Mouse (Mus musculus): ENCODE data around the gene Olfr410. TPM values are rescaled to one million over a fixed set of nuclear protein-coding genes. Genes with fewer than 3 reads are reported as not detected.

The Olfr410 gene
- polyA plus RNA-seq (2016; fragmentation: Nextera tagmentation; extraction: Ambion mirVana), result not detected in 2 replicates

DNA sequence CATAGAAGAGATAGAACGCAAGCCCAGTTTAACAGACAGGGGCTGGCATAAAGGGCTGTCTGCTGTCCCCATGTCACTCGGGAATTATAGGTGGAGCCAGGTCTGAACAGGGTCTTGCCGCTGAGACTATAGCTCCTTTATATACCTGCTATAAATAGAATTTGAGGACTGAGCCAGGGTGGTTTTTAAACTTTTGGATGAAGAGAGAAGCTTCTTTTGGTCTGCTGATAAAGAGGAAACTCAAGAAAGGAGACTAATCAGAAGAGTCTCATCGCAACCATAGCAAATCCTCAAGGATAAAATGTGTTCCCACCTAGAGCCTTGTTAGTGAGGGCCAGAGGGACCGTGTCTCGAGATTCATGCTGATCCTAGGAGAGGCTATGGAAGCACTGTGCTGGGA lies at the start of gene Olfr410:
Gene Olfr410, minus strand, starts transcription at position 101 of the 400 bp plus-strand sequence.
- Histone ChIP-seq H3K4me3 (no peak within 1 kb of the TSS), H3K9me3 (peaks cover 3% of the 10 kb centered on the region; the same call in 1 of the 2 replicates), H3K36me3 (replicated peaks) (no peaks in the 10 kb centered on the region), H3K27ac (no peak within 1 kb of the TSS), H3K4me1 (no peaks in the 10 kb centered on the region), H3K27me3 (ENCODE audit: poor library complexity, severe bottlenecking) (no peaks in the 10 kb centered on the region)
- 85% methylated on average over 6 of the region's 6 CpGs for WGBS
- DNase-seq (ENCODE audit: extremely low spot score, low spot score), result no peak

- 78% methylated on average over 5 of the region's 5 CpGs for WGBS
- H3K4me1 ChIP-seq, result peaks cover 10% of the 10 kb centered on the region
- DNase-seq (ENCODE audit: extremely low spot score, low spot score), result no peak
These were observed 49.4 kb upstream of the Olfr410 start for GRCm38 (mm10) chr11:74387203-74387602.

DNA sequence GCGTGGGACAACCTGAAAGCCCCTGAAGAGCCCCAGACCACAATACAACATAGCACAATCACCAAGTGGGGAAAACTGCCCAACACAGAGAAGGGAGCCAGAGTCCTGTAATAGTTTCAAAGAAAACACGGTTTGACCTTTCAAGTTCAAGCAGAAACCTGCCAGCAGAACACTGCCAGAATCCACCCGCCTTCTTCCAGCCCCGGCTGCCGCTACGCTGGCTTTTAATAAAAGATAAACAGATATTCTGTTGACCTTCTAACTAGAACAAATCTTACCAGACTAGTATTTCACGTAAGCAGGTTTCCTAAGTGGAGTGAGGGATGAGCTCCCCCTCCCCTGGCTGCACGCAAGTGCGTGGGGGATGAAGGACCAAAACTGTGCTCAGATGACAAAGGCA lies 47.8 kb upstream of the Olfr410 start:
- no peaks in the 10 kb centered on the region for H3K9me3 ChIP-seq
- no peaks in the 10 kb centered on the region for H3K36me3 ChIP-seq (replicated peaks)
- H3K27ac ChIP-seq, result no peak overlapping the region
- 80% methylated on average over 9 of the region's 9 CpGs for WGBS
- H3K4me3 ChIP-seq, result no peak overlapping the region
- no peak for DNase-seq (ENCODE audit: extremely low spot score, low spot score)
- H3K4me1 ChIP-seq, result peaks cover 10% of the 10 kb centered on the region
- H3K27me3 ChIP-seq (ENCODE audit: poor library complexity, severe bottlenecking), result peaks cover 8% of the 10 kb centered on the region; the same call in 1 of the 2 replicates

More at GRCm38 (mm10) chr11:74387203-74387602, 49.4 kb upstream of the Olfr410 start:
- Histone ChIP-seq H3K27me3 (ENCODE audit: poor library complexity, severe bottlenecking) (peaks cover 18% of the 10 kb centered on the region; the same call in 1 of the 2 replicates), H3K4me3 (no peak overlapping the region), H3K27ac (no peak overlapping the region), H3K36me3 (replicated peaks) (no peaks in the 10 kb centered on the region), H3K9me3 (no peaks in the 10 kb centered on the region)

- DNase-seq (ENCODE audit: extremely low spot score, low spot score), result no peak
- H3K27ac ChIP-seq, result no peak overlapping the region
- peaks cover 4% of the 10 kb centered on the region; the same call in 1 of the 2 replicates for H3K4me1 ChIP-seq
- no peaks in the 10 kb centered on the region for H3K27me3 ChIP-seq (ENCODE audit: poor library complexity, severe bottlenecking)
- WGBS, result 78% methylated on average over 4 of the region's 4 CpGs
- H3K4me3 ChIP-seq, result no peak overlapping the region
- no peaks in the 10 kb centered on the region for H3K9me3 ChIP-seq
- H3K36me3 ChIP-seq (replicated peaks), result no peaks in the 10 kb centered on the region
These were observed 41.5 kb upstream of the Olfr410 start for GRCm38 (mm10) chr11:74379166-74379873.

GRCm38 (mm10) chr11:74376847-74377246 lies 39.0 kb upstream of the Olfr410 start:
- WGBS, result 83% methylated on average over 3 of the region's 3 CpGs
- Histone ChIP-seq H3K36me3 (replicated peaks) (no peaks in the 10 kb centered on the region), H3K9me3 (no peaks in the 10 kb centered on the region), H3K4me3 (no peak overlapping the region), H3K4me1 (peaks cover 4% of the 10 kb centered on the region; the same call in 1 of the 2 replicates), H3K27ac (no peak overlapping the region), H3K27me3 (ENCODE audit: poor library complexity, severe bottlenecking) (no peaks in the 10 kb centered on the region)
- DNase-seq (ENCODE audit: extremely low spot score, low spot score), result no peak

- 12% methylated on average over 22 of the region's 22 CpGs for WGBS
- Histone ChIP-seq H3K9me3 (no peaks in the 10 kb centered on the region; the same call in 1 of the 2 replicates), H3K4me1 (no peaks in the 10 kb centered on the region), H3K27ac (no peak overlapping the region), H3K36me3 (replicated peaks) (no peaks in the 10 kb centered on the region), H3K27me3 (ENCODE audit: poor library complexity, severe bottlenecking) (peaks cover 11% of the 10 kb centered on the region), H3K4me3 (no peak overlapping the region)
- DNase-seq (ENCODE audit: extremely low spot score, low spot score), result peak; percentile 80
These were observed 33.7 kb upstream of the Olfr410 start for GRCm38 (mm10) chr11:74371393-74372100.

DNA sequence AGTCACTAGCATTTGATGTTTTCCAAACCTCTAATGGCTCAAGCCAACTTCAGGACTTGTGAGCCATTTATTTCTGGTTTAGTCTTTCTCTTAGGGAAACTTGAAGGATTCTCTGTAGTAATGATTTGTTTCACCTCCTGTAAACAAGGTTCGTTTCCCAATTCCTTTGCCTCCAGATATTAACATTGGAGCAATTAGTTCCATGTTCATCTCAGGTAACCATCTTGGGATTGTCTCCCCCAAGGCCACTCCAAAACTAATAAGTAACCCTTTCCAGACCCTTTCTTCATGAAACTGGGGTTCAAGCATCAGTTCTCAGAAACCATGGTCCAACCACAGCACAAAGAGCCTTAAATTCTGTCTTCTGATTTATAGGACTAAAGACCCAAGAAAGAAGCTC lies 23.9 kb upstream of the Olfr410 start, which contains the start of gene Olfr412:
Gene Olfr412, plus strand, starts transcription at position 301 of the 400 bp plus-strand sequence.
- H3K27ac ChIP-seq, result no peak within 1 kb of the TSS
- no peak for DNase-seq (ENCODE audit: extremely low spot score, low spot score)
- no peak within 1 kb of the TSS for H3K4me3 ChIP-seq
- no peaks in the 10 kb centered on the region for H3K27me3 ChIP-seq (ENCODE audit: poor library complexity, severe bottlenecking)
- WGBS, result 77% methylated on average over 1 of the region's 1 CpGs
- H3K4me1 ChIP-seq, result no peaks in the 10 kb centered on the region
- H3K36me3 ChIP-seq (replicated peaks), result no peaks in the 10 kb centered on the region
- peaks cover 11% of the 10 kb centered on the region; the same call in 1 of the 2 replicates for H3K9me3 ChIP-seq

GRCm38 (mm10) chr11:74352550-74352949 lies 14.7 kb upstream of the Olfr410 start, which contains the start of gene Olfr411:
Gene Olfr411 (minus strand): TSS chr11:74352650.
- H3K27me3 ChIP-seq (ENCODE audit: poor library complexity, severe bottlenecking), result no peaks in the 10 kb centered on the region
- WGBS, result 84% methylated on average over 3 of the region's 3 CpGs
- peaks cover 10% of the 10 kb centered on the region; the same call in 1 of the 2 replicates for H3K9me3 ChIP-seq
- H3K36me3 ChIP-seq (replicated peaks), result no peaks in the 10 kb centered on the region
- H3K4me3 ChIP-seq, result no peak within 1 kb of the TSS
- DNase-seq (ENCODE audit: extremely low spot score, low spot score), result no peak
- no peak within 1 kb of the TSS for H3K27ac ChIP-seq
- no peaks in the 10 kb centered on the region for H3K4me1 ChIP-seq

- DNase-seq (ENCODE audit: extremely low spot score, low spot score), result no peak
- Histone ChIP-seq H3K4me1 (no peaks in the 10 kb centered on the region), H3K9me3 (peaks cover 4% of the 10 kb centered on the region; the same call in 1 of the 2 replicates), H3K4me3 (no peak overlapping the region), H3K27me3 (ENCODE audit: poor library complexity, severe bottlenecking) (no peaks in the 10 kb centered on the region), H3K27ac (no peak overlapping the region), H3K36me3 (replicated peaks) (no peaks in the 10 kb centered on the region)
These were observed 9.1 kb downstream of the Olfr410 start for GRCm38 (mm10) chr11:74328781-74329180.

GRCm38 (mm10) chr11:74326044-74326443 lies 11.8 kb downstream of the Olfr410 start:
- H3K27me3 ChIP-seq (ENCODE audit: poor library complexity, severe bottlenecking), result no peaks in the 10 kb centered on the region
- H3K4me1 ChIP-seq, result no peaks in the 10 kb centered on the region
- H3K36me3 ChIP-seq (replicated peaks), result no peaks in the 10 kb centered on the region
- WGBS, result 76% methylated on average over 2 of the region's 2 CpGs
- DNase-seq (ENCODE audit: extremely low spot score, low spot score), result no peak
- no peak overlapping the region for H3K27ac ChIP-seq
- no peak overlapping the region for H3K4me3 ChIP-seq
- peaks cover 18% of the 10 kb centered on the region; the same call in 1 of the 2 replicates for H3K9me3 ChIP-seq

GRCm38 (mm10) chr11:74287256-74287655 lies 50.6 kb downstream of the Olfr410 start:
- Histone ChIP-seq H3K4me3 (no peak overlapping the region), H3K4me1 (no peaks in the 10 kb centered on the region), H3K27ac (no peak overlapping the region), H3K27me3 (ENCODE audit: poor library complexity, severe bottlenecking) (no peaks in the 10 kb centered on the region), H3K36me3 (replicated peaks) (no peaks in the 10 kb centered on the region), H3K9me3 (peaks cover 13% of the 10 kb centered on the region; the same call in 1 of the 2 replicates)
- DNase-seq (ENCODE audit: extremely low spot score, low spot score), result no peak
- 78% methylated on average over 2 of the region's 2 CpGs for WGBS

- Histone ChIP-seq H3K36me3 (replicated peaks) (no peaks in the 10 kb centered on the region), H3K4me3 (no peak within 1 kb of the TSS), H3K9me3 (peaks cover 26% of the 10 kb centered on the region; the same call in 1 of the 2 replicates), H3K27me3 (ENCODE audit: poor library complexity, severe bottlenecking) (no peaks in the 10 kb centered on the region), H3K27ac (no peak within 1 kb of the TSS), H3K4me1 (no peaks in the 10 kb centered on the region)
- no peak for DNase-seq (ENCODE audit: extremely low spot score, low spot score)
- WGBS, result 66% methylated on average over 2 of the region's 2 CpGs
These were observed 54.4 kb downstream of the Olfr410 start, which contains the start of gene Olfr59 for GRCm38 (mm10) chr11:74283436-74283835. Gene Olfr59 (plus strand): TSS chr11:74283736.
